Mouse (Mus musculus): Measurements from ENCODE around the gene Efemp2. TPM values are rescaled to one million over a fixed set of nuclear protein-coding genes. Genes with fewer than 3 reads are reported as not detected.

Efemp2 gene
- total and polyA plus RNA-seq, 3 experiments = 10.4 to 17.7 TPM; not detected in 1

- Histone ChIP-seq H3K4me1 (ENCODE audit: control insufficient read depth in 1 of 2, insufficient read depth in 2 of 2, low read length in 2 of 2) (no peaks in the 10 kb centered on the region), H3K36me3 (ENCODE audit: control insufficient read depth in 1 of 2, insufficient read depth in 2 of 2, low read length in 2 of 2) (no peaks in the 10 kb centered on the region; a peak in 1 of 4 replicates)
- no peak for TF ChIP-seq BHLHE40 (IDR thresholded peaks at IDR 0.05; ENCODE audit: borderline replicate concordance, low read depth, low read length)
- no peak for TF ChIP-seq EP300 (IDR thresholded peaks at IDR 0.05; ENCODE audit: low read depth in 1 of 2, low read length in 2 of 2)
- TF ChIP-seq MAFK (IDR thresholded peaks at IDR 0.05; ENCODE audit: borderline replicate concordance, low read depth, low read length) = no peak
- TF ChIP-seq GABPA (IDR thresholded peaks at IDR 0.05; ENCODE audit: low read depth, low read length) = no peak
- TF ChIP-seq E2F4 (IDR thresholded peaks at IDR 0.05; ENCODE audit: borderline replicate concordance, low read depth, low read length) = no peak
- TF ChIP-seq ZMIZ1 (IDR thresholded peaks at IDR 0.05; ENCODE audit: low read depth, low read length) = no peak
- TF ChIP-seq TBP (IDR thresholded peaks at IDR 0.05; ENCODE audit: low read depth, low read length) = no peak
- TF ChIP-seq POLR2AphosphoS5 (IDR thresholded peaks at IDR 0.05; ENCODE audit: borderline replicate concordance, low read depth, low read length) = no peak
- no peak for TF ChIP-seq NELFE (IDR thresholded peaks at IDR 0.05; ENCODE audit: low read depth, low read length)
- TF ChIP-seq USF1 (IDR thresholded peaks at IDR 0.05; ENCODE audit: low read depth, low read length) = no peak
- TF ChIP-seq CHD2 (IDR thresholded peaks at IDR 0.05; ENCODE audit: low read length) = no peak
- no peak for TF ChIP-seq JUND (IDR thresholded peaks at IDR 0.05; ENCODE audit: low read depth, low read length)
- no peak for TF ChIP-seq MAZ (IDR thresholded peaks at IDR 0.05; ENCODE audit: low read depth, low read length)
- no peak for TF ChIP-seq POLR2A (IDR thresholded peaks at IDR 0.05; ENCODE audit: control insufficient read depth in 1 of 2, insufficient read depth in 1 of 2, low read depth in 1 of 2, low read length in 2 of 2, poor library complexity in 1 of 2)
Observed at GRCm38 (mm10) chr19:5500330-5500875, 26.6 kb downstream of the Efemp2 start.

GRCm38 (mm10) chr19:5503687-5504086 lies 29.9 kb downstream of the Efemp2 start, which contains the start of gene 1700020D05Rik:
TSS of gene 1700020D05Rik (minus strand) at chr19:5503787.
- Histone ChIP-seq H3K36me3 (ENCODE audit: control insufficient read depth in 1 of 2, insufficient read depth in 2 of 2, low read length in 2 of 2) (no peaks in the 10 kb centered on the region; a peak in 1 of 4 replicates), H3K79me2 (ENCODE audit: control insufficient read depth, insufficient read depth, low read length, poor library complexity) (peaks cover 8% of the 10 kb centered on the region), H3K9ac (ENCODE audit: control insufficient read depth, low read depth, low read length, poor library complexity, severe bottlenecking) (no peak within 1 kb of the TSS), H3K27me3 (ENCODE audit: control insufficient read depth in 1 of 2, insufficient read depth in 2 of 2, low read length in 2 of 2) (no peaks in the 10 kb centered on the region), H3K27ac (ENCODE audit: control insufficient read depth, low read depth, low read length) (no peak within 1 kb of the TSS), H3K4me1 (ENCODE audit: control insufficient read depth in 1 of 2, insufficient read depth in 2 of 2, low read length in 2 of 2) (no peaks in the 10 kb centered on the region; a peak in 1 of 4 replicates), H3K9me3 (replicated peaks; ENCODE audit: insufficient read depth, low read length) (no peaks in the 10 kb centered on the region), H3K4me3 (ENCODE audit: control insufficient read depth in 1 of 2, insufficient read depth in 1 of 2, low read depth in 2 of 2, low read length in 2 of 2) (no peak within 1 kb of the TSS)
- TF ChIP-seq SIN3A (IDR thresholded peaks at IDR 0.05; ENCODE audit: low read length) = no peak
- TF ChIP-seq MYB (IDR thresholded peaks at IDR 0.05; ENCODE audit: low read depth, low read length) = no peak
- no peak for TF ChIP-seq UBTF (IDR thresholded peaks at IDR 0.05; ENCODE audit: borderline replicate concordance, insufficient read depth, low read depth, low read length)
- no peak for TF ChIP-seq NELFE (IDR thresholded peaks at IDR 0.05; ENCODE audit: low read depth, low read length)
- no peak for TF ChIP-seq EP300 (IDR thresholded peaks at IDR 0.05; ENCODE audit: low read depth in 1 of 2, low read length in 2 of 2)
- no peak for TF ChIP-seq RAD21 (IDR thresholded peaks at IDR 0.05; ENCODE audit: low read depth, low read length)
- TF ChIP-seq MAZ (IDR thresholded peaks at IDR 0.05; ENCODE audit: low read depth, low read length) = no peak
- no peak for TF ChIP-seq E2F4 (IDR thresholded peaks at IDR 0.05; ENCODE audit: borderline replicate concordance, low read depth, low read length)
- TF ChIP-seq CHD1 (IDR thresholded peaks at IDR 0.05; ENCODE audit: low read depth, low read length) = no peak
- no peak for TF ChIP-seq SMC3 (IDR thresholded peaks at IDR 0.05; ENCODE audit: low read depth, low read length)
- no peak for DNase-seq (ENCODE audit: low read depth, low spot score)

More at GRCm38 (mm10) chr19:5500330-5500875, 26.6 kb downstream of the Efemp2 start:
- Histone ChIP-seq H3K4me3 (ENCODE audit: control insufficient read depth in 1 of 2, insufficient read depth in 1 of 2, low read depth in 2 of 2, low read length in 2 of 2) (no peak overlapping the region), H3K27me3 (ENCODE audit: control insufficient read depth in 1 of 2, insufficient read depth in 2 of 2, low read length in 2 of 2) (no peaks in the 10 kb centered on the region), H3K79me2 (ENCODE audit: control insufficient read depth, insufficient read depth, low read length, poor library complexity) (no peaks in the 10 kb centered on the region), H3K9ac (ENCODE audit: control insufficient read depth, low read depth, low read length, poor library complexity, severe bottlenecking) (no peak overlapping the region), H3K9me3 (replicated peaks; ENCODE audit: insufficient read depth, low read length) (no peaks in the 10 kb centered on the region), H3K27ac (ENCODE audit: control insufficient read depth, low read depth, low read length) (no peak overlapping the region)
- DNase-seq (ENCODE audit: low read depth, low spot score) = no peak
